Mouse (Mus musculus): ENCODE measurements around the gene Nup160. TPM values are rescaled to one million over a fixed set of nuclear protein-coding genes. Genes with fewer than 3 reads are reported as not detected.

Nup160 gene
- total RNA-seq, 2 experiments from 2014 or later, result 13.2 to 14.7 TPM

DNA sequence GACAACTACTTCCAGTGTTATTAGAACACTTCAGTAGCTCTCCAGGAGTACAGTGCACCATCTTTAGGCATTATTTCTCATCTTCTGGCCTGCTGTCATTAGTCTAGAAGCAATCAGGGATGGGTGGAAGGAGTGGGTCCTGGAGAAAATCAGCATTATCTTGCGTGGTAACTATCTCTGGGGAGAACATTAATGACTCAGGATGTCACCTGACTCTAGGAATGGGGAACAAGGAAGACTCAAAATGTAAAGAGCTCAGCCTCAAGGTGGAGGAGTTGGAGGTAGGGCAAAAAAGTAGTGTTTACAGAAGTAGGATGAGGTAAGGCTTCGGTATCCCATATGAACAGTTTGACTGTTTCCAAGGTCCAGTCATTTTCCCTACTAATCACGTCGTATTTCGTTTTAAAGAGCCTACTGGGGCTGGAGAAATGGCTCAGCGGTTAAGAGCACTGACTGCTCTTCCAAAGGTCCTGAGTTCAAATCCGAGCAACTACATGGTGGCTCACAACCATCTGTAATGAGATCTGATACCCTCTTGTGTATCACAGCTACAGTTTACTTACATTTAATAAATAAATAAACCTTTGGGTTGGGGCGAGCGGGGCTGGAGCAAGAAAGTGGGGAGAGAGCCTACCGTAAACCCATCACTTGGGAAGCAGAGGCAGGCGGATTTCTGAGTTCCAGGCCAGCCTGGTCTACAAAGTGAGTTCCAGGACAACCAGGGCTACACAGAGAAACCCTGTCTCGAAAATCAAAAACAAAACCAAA, 67.5 kb downstream of the Nup160 start:
- peak in 1 of 2 experiments; percentile 14 for DNase-seq (ENCODE audit: low spot score in 2 of 2)

DNA sequence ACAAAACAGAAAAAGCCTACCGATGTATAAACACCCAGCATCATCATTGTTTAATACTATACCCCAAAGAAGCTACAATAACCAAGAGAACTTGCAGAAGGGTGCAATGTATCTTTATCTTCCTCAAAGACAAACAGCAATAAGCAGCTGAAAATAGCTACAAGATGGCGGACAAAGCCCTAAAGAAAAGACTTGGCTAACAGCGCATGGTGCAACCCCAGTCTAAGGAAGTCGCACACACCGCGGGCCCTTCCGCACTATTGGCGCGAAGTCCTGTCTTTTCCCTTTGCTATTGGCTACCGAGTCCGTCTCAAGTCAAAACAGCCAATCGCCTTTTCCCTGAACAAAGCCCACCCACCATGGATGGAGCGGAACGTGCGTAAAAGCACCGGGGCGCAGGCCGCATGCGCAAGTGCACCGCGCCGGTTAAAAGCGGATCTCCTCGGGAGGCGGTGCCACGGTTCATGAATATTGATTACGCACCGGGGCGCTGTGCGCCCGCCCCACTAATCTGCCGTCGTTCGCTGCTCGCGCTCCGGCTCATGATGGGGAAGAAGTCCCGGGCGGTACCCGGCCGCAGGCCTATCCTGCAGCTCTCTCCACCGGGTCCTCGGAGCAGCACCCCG, 68.2 kb downstream of the Nup160 start, which contains the start of gene Fnbp4:
Gene Fnbp4 (plus strand): TSS at position 318 of the 626 bp plus-strand sequence.
- DNase-seq (ENCODE audit: low spot score in 2 of 2), result peak; percentile 91

DNA sequence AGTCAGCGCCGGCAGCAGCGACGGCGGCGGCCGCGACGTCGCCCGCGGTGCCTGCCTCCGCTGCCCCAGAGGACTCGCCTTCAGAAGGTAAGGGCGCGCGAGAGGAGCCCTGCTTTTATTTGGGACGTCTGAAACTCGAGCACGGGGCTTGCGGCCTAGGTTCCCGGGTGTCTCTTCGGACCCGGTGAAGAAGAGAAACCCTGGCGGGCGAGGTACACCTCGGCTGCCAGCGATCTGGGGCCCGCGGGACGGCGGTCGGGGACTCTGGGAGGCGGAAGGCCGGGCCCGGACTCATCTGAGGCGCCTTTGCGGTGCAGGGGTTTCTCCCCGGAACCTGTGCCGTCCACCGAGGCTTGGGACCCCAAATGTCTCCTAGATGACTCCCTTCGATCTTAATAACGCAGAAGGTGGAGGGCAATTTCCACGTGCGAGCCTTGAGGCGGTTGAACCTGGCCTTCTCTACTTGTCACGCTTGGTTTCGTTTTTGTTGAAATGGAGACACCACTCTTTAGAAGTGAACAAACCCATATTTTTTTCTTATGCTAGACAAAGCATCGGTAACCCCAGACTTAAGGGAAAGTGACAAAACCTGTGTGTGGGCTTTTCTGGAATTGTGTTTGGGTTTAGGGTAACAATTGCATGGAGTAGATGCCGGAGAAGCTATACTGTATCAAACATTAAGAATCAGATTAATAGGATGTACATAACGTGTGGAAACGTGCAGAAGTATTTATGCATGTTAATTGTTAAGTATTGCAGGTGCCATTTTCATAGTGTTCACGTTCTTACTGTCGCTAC, 68.9 kb downstream of the Nup160 start:
- DNase-seq (ENCODE audit: low spot score in 2 of 2), result peak; percentile 58

DNA sequence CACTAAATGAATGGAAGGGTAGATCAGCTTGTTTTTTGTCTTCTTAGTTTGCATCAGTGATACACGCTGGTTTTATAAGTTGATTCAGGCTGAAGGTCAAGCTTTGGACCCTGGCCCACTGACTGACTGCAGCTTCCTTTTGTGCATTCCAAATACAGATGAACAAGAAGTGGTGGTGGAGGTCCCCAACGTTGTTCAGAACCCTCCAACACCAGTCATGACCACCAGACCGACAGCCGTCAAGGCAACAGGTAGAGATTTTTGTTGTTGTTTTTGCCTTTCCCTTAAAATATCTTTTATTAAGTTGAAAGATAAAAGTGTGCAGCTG, 69.5 kb downstream of the Nup160 start:
- DNase-seq (ENCODE audit: low spot score in 2 of 2), result no peak

DNA sequence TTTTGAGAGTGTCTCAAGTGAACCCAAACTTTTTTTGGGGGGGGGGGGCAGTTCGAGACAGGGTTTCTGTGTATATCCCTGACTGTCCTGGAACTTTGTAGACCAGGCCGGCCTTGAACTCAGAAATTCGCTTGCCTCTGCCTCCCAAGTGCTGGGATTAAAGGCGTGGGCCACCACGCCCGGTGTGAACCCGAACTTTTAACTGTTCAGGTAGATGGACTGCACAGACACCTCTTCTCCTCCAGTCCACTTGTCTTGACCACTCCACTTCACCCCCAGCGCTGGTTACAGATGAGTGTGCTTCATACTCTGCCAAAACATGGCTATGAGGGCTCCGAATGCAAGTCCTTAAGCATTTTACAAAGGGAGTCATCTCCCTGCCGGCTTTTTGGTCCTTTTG, 70.1 kb downstream of the Nup160 start:
- DNase-seq (ENCODE audit: low spot score in 2 of 2), result no peak

DNA sequence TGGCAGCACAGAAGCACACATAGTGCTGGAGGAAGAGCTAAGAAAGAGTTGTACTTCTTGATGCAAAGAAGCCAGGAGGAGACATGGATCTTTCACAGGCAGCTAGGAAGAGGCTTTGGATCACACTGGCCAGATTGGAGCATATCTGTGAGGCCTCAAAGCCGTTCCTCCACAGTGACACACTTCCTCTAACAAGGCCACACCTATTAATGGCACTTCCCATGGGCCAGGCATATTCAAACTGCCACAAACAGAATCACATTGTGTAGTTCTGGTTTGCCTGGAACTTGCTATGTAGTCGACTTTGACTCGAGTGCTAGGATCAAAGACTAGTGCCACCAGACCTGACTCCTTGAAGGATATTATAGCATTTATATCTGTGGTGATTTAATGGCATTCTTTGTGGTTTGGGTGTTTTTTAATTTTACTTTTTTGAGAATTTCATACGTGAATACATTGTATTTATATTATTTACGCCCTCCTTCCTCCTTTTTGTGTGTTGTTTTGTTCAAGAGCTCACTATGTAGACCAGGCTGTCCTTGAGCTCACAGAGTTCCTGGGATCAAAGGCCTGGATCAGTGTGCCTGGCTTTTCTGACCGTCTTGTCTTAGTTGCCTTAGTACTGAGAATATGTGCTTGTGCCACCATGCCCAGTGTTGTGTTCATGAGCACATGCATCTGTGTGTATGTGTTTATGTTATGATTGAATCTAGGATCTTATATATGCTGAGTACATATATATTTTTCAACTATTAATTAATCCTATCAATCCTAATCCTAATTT, 72.9 kb downstream of the Nup160 start:
- DNase-seq (ENCODE audit: low spot score in 2 of 2), result no peak

DNA sequence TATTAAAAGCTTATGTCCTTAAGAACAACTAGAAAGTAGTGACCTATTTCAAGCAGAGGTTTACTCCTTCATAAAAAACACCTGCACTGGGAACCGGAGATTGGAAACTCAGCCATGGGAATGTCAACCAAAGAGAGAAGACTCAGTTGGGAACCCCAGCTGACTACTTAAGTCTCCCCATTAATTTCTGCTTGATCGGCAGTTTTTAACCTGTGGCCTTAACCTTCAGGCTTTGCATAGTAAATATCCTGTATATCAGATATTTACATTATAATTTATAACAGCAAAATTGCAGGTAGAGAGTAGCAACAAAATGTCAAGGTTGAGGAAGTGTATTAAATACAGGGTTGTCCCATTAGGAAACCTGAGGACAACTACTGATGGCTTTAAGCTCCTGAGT, 76.5 kb downstream of the Nup160 start:
- no peak for DNase-seq (ENCODE audit: low spot score in 2 of 2)

DNA sequence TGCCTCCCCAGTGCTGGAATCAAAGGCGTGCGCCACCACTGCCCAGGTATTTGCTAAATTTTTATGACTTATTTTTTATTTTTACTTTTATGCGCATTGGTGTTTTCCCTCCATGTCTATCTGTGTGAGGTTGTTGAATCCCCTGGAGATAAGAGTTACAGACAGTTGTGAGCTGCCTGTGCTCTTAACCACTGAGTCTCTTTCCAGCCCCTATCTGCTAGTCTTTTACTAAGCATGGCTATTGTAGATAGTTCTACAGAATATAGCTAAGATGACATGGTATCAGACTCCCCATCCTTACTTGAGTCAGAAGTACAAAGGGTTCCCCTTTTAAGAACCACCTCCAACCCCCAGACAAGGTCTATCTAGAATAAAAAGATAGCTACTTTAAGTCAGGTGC, 77.2 kb downstream of the Nup160 start:
- no peak for DNase-seq (ENCODE audit: low spot score in 2 of 2)

DNA sequence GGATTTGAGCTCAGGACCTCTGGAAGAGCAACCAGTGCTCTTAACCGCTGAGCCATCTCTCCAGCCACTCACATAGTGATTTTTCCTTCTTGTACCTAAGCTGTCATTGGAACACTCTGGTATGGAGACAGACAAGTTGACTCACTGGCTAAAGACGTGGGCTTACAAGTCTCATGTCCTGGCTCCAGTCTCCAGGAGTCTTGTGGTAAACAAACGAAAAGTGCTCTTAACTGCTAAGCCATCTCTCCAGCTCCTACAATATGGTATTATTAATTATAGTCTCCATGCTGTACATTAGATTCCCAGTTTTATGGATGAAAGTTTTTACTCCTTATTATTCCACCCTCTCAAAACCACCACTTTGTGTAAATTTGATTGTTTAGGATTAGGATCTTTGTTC, 88.1 kb downstream of the Nup160 start:
- no peak for DNase-seq (ENCODE audit: low spot score in 2 of 2)

DNA sequence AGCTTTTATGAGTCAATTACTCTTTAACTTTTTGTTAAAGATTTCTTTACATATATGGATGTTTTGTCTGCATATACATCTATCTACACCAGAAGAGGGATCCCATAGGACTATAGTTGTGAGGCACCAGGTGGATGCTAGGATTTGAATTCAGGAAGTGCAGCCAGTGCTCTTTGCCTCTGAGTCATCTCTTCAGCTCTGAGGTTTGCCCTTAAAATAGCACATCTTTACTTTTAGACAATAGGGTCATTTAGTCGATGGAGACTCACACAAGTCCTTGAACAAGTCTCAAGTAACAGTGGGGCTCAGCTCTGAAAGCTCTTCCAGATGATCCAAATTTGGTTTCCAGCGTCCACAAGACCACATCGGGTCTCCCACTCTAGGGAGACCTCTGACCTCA, 104.3 kb downstream of the Nup160 start:
- no peak for DNase-seq (ENCODE audit: low spot score in 2 of 2)

DNA sequence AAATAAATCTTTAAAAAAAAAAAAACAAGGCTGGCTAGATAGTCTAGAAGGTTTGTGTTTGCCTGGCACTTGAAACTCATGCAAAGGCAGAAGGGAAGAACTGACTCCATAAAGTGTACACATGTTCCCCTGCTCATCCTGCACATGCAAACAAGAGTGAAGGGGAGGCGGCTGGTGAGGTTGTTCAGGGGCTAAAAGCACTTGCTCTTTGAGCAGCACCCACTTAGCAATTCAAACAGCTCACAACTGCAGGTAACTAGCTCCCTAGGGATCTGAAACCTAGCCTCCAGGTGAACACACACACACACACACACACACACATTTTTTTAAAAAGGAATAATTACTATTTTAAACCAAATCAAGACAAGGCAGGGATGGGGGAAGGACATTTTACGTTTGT, 104.9 kb downstream of the Nup160 start:
- DNase-seq (ENCODE audit: low spot score in 2 of 2), result no peak

DNA sequence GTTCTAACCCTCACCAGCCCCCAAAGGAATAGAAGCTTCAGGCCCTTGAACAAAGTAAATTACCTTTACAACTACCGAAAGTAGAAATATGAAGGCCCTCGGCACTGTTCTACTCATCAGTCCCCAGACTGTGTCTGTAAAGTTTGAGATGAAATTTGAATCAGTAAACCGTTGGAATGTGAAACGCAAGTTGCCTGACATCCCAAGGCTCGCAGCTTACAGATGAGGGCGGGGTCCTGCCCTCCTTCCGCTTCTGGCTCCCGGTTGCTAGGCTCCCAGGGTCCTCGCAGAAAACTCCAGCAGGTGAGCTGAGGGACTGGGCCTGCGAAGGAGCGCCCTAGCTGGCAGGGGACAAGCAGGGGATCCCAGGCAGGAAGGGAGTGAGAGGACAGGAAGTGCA, 105.4 kb downstream of the Nup160 start, which contains the start of gene Agbl2:
Gene Agbl2 (plus strand): TSS at position 270 of the 400 bp plus-strand sequence.
- peak in 1 of 2 experiments; percentile 23 for DNase-seq (ENCODE audit: low spot score in 2 of 2)

DNA sequence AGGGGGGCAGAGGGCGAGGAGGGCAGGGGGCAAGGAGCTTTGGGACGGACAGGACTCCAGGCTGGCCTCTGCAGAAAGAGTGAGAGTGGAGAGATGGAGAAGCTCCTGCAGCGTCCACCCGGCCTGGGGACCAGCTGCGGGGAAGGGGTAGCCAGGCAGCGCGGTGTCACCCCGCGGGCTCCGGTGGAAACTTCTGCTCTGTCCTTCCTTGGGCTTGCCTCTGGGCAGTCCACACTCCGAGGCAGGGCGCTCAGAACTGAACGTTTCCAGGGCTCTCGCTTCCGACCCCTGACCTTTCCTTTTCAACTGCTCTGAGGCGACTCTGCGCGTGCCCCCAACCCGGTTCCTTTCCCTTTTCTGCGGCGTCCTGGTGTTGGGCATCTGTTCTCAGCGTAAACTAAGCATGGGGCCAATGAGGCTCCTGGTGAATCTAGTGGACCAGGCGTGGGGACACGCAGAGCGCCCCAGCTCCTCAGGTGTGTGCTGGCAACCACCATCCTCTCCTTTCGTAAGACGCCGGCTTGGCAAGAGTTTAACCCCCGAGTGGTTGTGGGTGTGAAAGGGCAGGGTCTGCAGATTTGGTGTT, 106.0 kb downstream of the Nup160 start:
- peak; percentile 33 to 39 for DNase-seq (ENCODE audit: low spot score in 2 of 2)

Other genes starting within 250 kb of the Nup160 start
- gene Ptprj, start 96.6 kb upstream of the Nup160 start, total RNA-seq (2021), result 10 to 100 TPM; 15.0 to 18.1 TPM
- gene Fnbp4, start 68.2 kb downstream of the Nup160 start, total RNA-seq (2021), result 10 to 100 TPM; 37.9 to 50.1 TPM
- 1 to 10 TPM in 1 of 2 experiments, under 1 TPM in 1; 0.93 to 1.1 TPM for gene Agbl2, start 105.5 kb downstream of the Nup160 start, total RNA-seq (2021)
- gene Mtch2, start 169.9 kb downstream of the Nup160 start, total RNA-seq (2021), result 100 to 1,000 TPM; 243 to 314 TPM
- gene C1qtnf4, start 208.6 kb downstream of the Nup160 start, total RNA-seq (2021), result 1 to 10 TPM in 1 of 2 experiments, under 1 TPM in 1; 0.93 to 1.3 TPM
- gene Kbtbd4, start 227.5 kb downstream of the Nup160 start, total RNA-seq (2021), result 10 to 100 TPM; 36.6 to 39.5 TPM
- 100 to 1,000 TPM; 419 to 469 TPM for gene Ndufs3, start 227.6 kb downstream of the Nup160 start, total RNA-seq (2021)